Mouse (Mus musculus) granulocyte monocyte progenitor cell, adult 5-6 weeks (primary cell): ENCODE results near the gene Gm13285. TPM values are rescaled to one million over a fixed set of nuclear protein-coding genes. Genes with fewer than 3 reads are reported as not detected.
"Not testable (repeated sequence)": the region's sequence is repeated elsewhere in the genome, so short reads cannot be mapped to it uniquely, and the experiment has no call there.

Source experiments
- ATAC-seq: replicated peaks from 2 replicates; pipeline ENCODE4 v1.8.0; 2016; ENCODE audit warnings: mild to moderate bottlenecking, moderate TSS enrichment, inconsistent platforms; ENCODE audit not compliant: poor library complexity, severe bottlenecking
- total RNA-seq, 2 experiments: library from RNA; stranded (forward) in 1 of 2; stranded (reverse) in 1 of 2; fragments of 200-712, 200-1000 nt in 1 of 2; fragments of >200 nt in 1 of 2; fragmentation: Nextera tagmentation in 1 of 2; gene quantifications; 2 replicates each; pipeline ENCODE4 v1.2.3; 2014 to 2017

Gene Gm13285
- not detected in 2 replicates for total RNA-seq (2014; fragmentation: Nextera tagmentation)
- not detected in 2 replicates for total RNA-seq (2017)

GRCm38 (mm10) chr4:88799365-88799764 lies at the start of gene Gm13285:
TSS of gene Gm13285 (plus strand) at chr4:88799665.
- ATAC-seq, result not testable (repeated sequence)

- no peak for ATAC-seq
Measured at GRCm38 (mm10) chr4:88749926-88750325, 49.5 kb upstream of the Gm13285 start.

- not testable (repeated sequence) for ATAC-seq
Measured at GRCm38 (mm10) chr4:88754818-88755340, 44.6 kb upstream of the Gm13285 start, which contains the start of gene Gm13271. TSS of gene Gm13271 (plus strand) at chr4:88754868.

GRCm38 (mm10) chr4:88756581-88757513 lies 42.6 kb upstream of the Gm13285 start:
- ATAC-seq, result not testable (repeated sequence)

- ATAC-seq, result peak; percentile 100
Measured at GRCm38 (mm10) chr4:88757628-88758031, 41.8 kb upstream of the Gm13285 start.

GRCm38 (mm10) chr4:88758751-88759150 lies 40.7 kb upstream of the Gm13285 start:
- not testable (repeated sequence) for ATAC-seq

GRCm38 (mm10) chr4:88759610-88760268 lies 39.7 kb upstream of the Gm13285 start, which contains the start of gene Gm13283:
TSS of gene Gm13283 (plus strand) at chr4:88760119.
- not testable (repeated sequence) for ATAC-seq

GRCm38 (mm10) chr4:88760431-88760830 lies 39.0 kb upstream of the Gm13285 start:
- ATAC-seq, result not testable (repeated sequence)

- not testable (repeated sequence) for ATAC-seq
Measured at GRCm38 (mm10) chr4:88761776-88762175, 37.7 kb upstream of the Gm13285 start.

- ATAC-seq, result not testable (repeated sequence)
Measured at GRCm38 (mm10) chr4:88762341-88762740, 37.1 kb upstream of the Gm13285 start.

- peak; percentile 82 for ATAC-seq
Measured at GRCm38 (mm10) chr4:88763384-88764018, 36.0 kb upstream of the Gm13285 start.

GRCm38 (mm10) chr4:88773534-88773933 lies 25.9 kb upstream of the Gm13285 start, which contains the start of gene Gm13290:
TSS of gene Gm13290 (plus strand) at chr4:88773834.
- ATAC-seq, result not testable (repeated sequence)

- not testable (repeated sequence) for ATAC-seq
Measured at GRCm38 (mm10) chr4:88776622-88777021, 22.8 kb upstream of the Gm13285 start, which contains the start of gene Gm13289. TSS of gene Gm13289 (plus strand) at chr4:88776922.

GRCm38 (mm10) chr4:88779550-88779949 lies 19.9 kb upstream of the Gm13285 start, which contains the start of gene Gm13272:
TSS of gene Gm13272 (plus strand) at chr4:88779850.
- ATAC-seq, result not testable (repeated sequence)

- not testable (repeated sequence) for ATAC-seq
Measured at GRCm38 (mm10) chr4:88780320-88780719, 19.1 kb upstream of the Gm13285 start.

- not testable (repeated sequence) for ATAC-seq
Measured at GRCm38 (mm10) chr4:88781831-88782230, 17.6 kb upstream of the Gm13285 start, which contains the start of gene Ifnz. TSS of gene Ifnz (plus strand) at chr4:88782131.

- ATAC-seq, result not testable (repeated sequence)
Measured at GRCm38 (mm10) chr4:88782335-88782734, 17.1 kb upstream of the Gm13285 start.

GRCm38 (mm10) chr4:88785409-88785808 lies 14.1 kb upstream of the Gm13285 start, which contains the start of gene Gm13276:
TSS of gene Gm13276 (plus strand) at chr4:88785709.
- ATAC-seq, result not testable (repeated sequence)

- not testable (repeated sequence) for ATAC-seq
Measured at GRCm38 (mm10) chr4:88788402-88788801, 11.1 kb upstream of the Gm13285 start, which contains the start of gene Gm13277. TSS of gene Gm13277 (plus strand) at chr4:88788632.
